Mouse (Mus musculus) heart, postnatal 4 days (tissue): ENCODE data around the gene Gnat2. TPM values are rescaled to one million over a fixed set of nuclear protein-coding genes. Genes with fewer than 3 reads are reported as not detected.

ENCODE experiments used
- DNase-seq: peaks from one replicate; pipeline ENCODE4 v3.0.0; 2021
- total RNA-seq, 2 experiments: library from RNA; stranded (reverse); gene quantifications; 2 replicates each; pipeline ENCODE4 v1.2.3; 2021

The Gnat2 gene
- total RNA-seq, 2 experiments from 2014 or later: 0.31 to 0.34 TPM

DNA sequence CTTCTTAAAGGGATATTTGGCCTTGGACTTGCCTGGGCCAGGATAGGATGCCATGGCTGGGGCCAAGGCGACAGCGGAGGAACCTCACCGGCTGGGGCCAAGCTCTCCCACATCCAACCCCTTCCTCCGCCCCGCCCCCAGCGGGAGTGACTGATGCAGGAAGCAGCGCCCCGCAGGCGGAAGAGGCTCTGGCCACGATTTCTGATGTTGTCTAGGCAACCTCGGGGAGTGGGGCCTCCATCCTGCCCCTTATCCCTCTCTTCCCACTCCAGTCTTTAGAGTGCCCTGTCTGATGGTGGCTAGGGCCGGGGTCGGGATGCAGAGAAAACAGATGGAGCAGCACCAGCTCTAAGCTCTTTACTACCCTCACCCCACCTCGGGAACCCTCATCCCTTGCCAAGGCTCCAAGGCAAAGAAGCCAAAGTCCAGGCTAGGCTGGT is 7.3 kb upstream of the Gnat2 start:
- DNase-seq: peak; percentile 95

- peak; percentile 84 for DNase-seq
These were observed 6.7 kb upstream of the Gnat2 start for GRCm38 (mm10) chr3:108085721-108086469.

- DNase-seq: peak; percentile 91
These were observed 6.1 kb upstream of the Gnat2 start, which contains the start of gene Ampd2 for GRCm38 (mm10) chr3:108086470-108086979. Gene Ampd2, minus strand, starts transcription at chr3:108086651.

DNA sequence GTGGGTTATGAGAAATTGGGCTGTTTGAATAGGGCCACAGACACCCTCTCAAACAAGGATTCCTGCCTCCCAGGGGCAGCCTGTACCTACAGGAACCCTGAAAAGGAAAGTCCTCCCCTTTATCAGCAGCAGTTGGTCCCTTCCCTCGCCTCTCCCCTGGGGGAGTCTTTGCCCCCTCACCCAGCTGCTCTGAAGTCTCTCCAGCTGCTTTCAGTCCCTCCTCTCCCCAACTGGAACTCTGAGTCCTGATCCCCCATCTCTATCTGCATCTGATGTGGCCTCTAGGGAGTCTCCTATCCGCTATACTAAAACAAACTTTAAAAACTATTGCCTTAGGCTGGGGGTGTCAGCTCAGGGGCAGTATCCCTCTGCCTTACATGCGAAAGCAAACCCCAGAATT is 5.3 kb upstream of the Gnat2 start:
- no peak for DNase-seq

- DNase-seq: no peak
These were observed 3.7 kb upstream of the Gnat2 start for GRCm38 (mm10) chr3:108088842-108089380.

- no peak for DNase-seq
These were observed 2.7 kb upstream of the Gnat2 start for GRCm38 (mm10) chr3:108089916-108090315.

DNA sequence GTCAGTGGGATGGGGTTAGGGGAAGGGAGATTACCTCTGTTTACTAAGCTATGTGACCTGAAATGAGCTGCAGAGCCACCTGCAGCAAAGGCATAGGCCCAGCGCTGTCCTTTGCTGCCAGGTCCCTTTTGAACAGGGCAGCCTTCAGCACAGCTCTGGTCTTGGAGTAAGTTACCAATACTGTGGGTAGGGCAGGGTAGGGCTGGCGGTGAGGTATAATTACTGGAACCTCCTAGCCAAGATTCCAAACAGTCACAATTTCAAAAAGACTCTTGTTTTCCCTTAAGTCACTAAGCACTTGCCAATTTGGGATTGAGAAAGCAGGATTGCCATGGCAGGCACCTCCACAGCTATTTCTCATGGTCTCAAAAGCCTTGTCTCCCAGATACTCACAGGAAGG is 2.0 kb upstream of the Gnat2 start:
- DNase-seq: no peak

DNA sequence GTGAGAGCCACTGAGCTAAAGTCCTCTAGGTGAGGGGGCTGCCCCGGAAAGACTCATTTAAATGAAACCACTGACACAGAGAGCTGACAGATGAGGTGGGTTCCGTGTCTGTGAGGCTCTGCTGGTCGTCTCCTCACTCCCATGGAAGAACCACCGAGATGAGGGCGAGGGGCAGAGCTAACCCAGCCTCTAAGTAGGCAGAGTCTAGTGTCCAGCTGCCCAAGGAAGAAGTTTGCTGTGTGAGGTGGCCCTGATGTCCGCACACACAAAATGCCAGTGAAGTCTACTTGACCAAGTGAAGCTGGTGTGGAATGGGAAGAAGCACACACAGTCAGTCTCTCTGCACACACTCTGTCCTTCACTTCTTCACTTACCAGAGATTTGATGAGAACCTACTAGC is 559 bp upstream of the Gnat2 start:
- no peak for DNase-seq

GRCm38 (mm10) chr3:108093306-108093705 is 717 bp downstream of the Gnat2 start:
- DNase-seq: no peak

DNA sequence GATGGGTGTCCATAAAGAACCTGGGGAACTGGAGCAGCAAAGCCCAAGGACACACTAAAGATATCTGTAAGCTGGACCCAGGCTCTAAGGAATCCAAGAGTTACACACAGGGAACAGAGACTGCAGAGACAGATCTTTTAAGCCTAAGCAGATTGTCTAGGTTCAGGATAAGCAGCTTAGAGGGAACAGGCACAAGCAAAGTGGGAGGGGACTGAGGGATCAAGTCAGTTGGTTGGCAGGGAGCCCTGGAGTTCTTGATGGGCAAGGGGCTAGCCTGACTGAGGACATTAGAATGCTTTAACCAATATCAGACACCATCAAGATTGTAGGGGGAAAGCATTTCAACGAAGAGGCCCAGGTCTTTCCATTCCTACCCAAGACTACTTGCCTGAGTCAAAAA is 1.6 kb downstream of the Gnat2 start:
- DNase-seq: no peak

DNA sequence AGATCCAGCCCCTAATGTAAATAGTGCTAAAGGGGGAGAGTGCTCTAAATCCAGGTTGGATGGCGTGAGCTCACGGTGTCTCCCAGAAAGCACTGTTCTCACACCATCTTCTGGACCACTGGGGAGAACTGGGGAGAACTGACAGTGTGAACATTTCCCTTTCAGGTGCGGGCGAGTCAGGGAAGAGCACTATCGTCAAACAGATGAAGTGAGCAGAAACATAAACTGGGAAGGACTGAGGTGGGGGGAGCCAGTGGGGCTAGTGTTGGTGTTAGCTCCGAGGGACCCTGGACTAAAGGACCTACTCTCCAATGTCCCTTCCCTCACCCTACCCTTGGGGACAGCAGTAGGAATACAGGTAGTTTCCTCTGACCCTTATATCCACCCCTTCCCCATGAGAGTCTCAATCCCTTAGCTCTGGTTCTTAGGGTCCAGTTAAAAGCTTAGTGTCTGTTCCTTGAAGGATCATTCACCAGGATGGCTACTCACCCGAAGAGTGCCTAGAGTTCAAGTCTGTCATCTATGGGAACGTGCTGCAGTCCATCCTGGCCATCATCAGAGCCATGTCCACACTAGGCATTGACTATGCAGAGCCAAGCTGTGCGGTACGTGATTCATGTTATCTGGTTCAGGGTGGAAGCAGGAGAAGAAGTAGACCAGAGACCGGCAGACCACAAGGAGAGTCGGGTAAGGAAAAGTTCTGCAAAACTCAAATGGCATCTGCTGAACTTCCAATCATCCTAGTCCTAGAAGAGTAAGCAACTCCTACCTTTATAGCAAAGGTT is 2.6 kb downstream of the Gnat2 start:
- no peak for DNase-seq

GRCm38 (mm10) chr3:108096226-108096625 is 3.6 kb downstream of the Gnat2 start:
- DNase-seq: no peak

DNA sequence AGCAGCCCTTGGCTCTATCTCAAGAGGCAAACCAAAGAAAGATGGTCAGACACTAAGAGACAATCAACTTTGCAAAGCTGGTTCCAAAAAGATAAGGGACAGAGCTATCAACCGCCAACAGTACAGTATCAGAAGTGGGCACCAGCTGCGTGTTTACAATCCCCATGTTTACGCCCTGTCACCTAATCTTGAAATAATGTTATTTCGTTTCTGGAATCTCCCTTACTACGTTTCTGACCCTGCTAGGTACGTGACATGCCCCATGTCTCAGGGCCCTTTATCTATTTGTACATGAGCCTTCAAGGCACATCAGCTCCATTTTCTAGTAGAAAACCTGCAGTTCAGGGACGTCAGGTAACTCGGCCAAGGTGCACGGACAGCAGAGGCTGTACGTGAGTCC is 4.1 kb downstream of the Gnat2 start:
- no peak for DNase-seq

DNA sequence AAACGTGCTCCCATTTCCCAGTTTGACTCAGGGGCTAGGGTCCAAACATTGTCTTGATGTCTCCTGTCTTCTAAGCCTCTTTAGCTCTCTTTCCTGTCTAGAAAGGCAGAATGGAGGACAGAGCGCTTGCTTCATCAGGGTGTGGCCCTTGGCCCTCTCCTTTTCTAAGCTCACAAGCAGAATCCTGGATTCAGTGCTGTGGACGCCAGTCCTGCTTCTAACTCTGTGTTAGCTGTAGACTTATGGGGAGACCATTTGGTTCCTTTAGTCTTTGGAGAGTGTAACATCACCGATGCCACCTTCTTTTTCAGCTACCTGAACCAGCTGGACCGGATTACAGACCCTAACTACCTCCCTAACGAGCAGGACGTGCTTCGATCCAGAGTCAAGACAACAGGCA is 5.1 kb downstream of the Gnat2 start:
- no peak for DNase-seq

DNA sequence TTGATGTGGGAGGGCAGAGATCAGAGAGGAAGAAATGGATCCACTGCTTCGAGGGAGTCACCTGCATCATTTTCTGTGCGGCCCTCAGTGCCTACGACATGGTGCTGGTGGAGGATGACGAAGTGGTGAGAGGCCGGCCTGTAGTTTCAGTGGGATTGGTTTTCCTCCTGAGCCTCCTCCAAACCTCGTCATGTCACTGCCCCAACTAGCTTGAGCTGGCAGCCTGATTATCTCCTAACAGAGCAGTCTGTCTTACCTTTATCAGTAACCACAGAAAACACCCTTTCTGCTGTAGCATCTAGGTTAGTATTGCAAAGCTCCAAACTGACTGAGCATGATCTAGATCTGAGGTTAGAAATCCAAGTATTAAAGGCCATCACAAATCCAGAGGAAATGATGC is 5.7 kb downstream of the Gnat2 start:
- no peak for DNase-seq

GRCm38 (mm10) chr3:108101594-108101993 is 9.0 kb downstream of the Gnat2 start:
- DNase-seq: no peak

DNA sequence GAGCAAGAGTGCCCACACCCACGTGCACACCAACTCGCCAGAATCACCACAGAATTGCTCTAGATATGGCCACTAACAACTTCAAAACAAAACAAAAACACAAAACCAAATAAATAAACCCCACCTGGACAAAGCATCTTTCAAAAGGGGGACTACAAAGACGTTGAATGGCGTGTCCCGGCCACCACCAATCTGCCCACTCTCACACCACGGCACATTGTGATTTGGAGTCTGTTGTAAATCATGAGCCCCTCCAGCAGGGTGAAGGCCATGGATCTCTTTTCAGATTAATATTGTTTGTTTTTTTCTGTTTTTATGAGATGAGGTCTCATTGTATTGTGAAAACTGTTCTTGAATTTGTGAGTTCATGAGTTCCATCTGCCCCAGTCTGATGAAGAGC is 9.5 kb downstream of the Gnat2 start:
- DNase-seq: no peak

- no peak for DNase-seq
These were observed 12.7 kb downstream of the Gnat2 start for GRCm38 (mm10) chr3:108105281-108105680.

DNA sequence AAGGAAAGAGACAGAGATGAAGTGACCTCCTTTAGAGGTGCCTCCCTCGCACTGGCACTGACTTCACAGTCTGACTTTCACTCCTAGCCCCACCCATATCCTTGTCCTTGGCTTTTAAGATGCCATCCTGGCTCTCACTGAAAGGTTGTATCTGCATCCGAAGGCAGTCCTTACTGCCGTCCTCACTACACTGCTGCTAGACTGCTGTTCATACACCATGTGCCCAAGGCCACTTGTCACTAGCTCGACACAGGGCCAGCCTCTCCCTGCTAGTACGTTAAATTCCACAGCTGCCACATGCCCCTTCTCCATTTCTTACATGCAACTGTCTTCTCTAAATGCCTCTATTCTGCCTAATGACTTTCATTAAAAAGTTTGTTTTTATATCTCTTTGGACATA is 18.7 kb downstream of the Gnat2 start:
- no peak for DNase-seq

DNA sequence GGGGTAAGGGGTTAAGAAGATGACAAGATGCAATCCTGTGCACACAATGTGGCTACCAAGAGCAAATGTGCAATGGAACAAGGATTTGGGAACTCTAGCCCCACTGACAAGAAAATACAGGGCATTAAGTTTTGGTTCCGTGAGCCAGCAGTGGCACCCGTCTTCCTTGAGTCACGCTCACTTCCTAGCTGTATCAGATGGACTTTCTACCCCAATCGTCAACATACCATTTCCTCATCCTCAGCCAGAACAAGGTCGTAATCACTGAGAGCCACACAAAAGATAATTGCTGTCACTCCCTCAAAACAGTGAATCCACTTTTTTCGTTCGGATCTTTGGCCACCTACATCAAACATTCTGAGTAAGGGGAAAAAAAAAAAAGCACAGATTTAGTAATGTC is 19.7 kb downstream of the Gnat2 start:
- DNase-seq: no peak

DNA sequence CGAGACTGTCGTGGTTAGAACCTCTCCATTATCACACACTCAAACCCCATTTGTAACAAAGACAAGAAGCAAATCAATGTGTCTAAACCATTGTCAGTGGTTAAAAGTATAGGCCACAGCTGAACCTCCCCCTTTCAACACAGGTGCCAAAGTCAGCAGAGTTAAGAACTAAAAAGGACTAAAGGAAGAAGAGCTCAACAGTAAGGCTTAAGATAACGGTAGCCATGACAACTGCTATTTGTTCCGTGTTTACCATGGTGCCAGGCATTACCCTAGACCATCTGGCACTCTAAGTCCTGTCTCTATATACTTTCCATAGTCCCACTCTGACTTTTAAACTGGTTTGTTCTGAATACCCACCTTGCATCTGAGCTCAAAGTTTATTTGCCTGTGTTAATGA is 20.1 kb downstream of the Gnat2 start:
- DNase-seq: no peak

GRCm38 (mm10) chr3:108113591-108114289 is 21.2 kb downstream of the Gnat2 start:
- no peak for DNase-seq

GRCm38 (mm10) chr3:108117465-108117864 is 24.9 kb downstream of the Gnat2 start:
- no peak for DNase-seq
